Mouse (Mus musculus): ENCODE measurements at regions not wholly inside any gene's neighbourhood (a gene's known extent, or its start where the extent isn't known, plus 50 kb on each side); places are given as distances from the start of the nearest gene placed in this dataset.

DNA sequence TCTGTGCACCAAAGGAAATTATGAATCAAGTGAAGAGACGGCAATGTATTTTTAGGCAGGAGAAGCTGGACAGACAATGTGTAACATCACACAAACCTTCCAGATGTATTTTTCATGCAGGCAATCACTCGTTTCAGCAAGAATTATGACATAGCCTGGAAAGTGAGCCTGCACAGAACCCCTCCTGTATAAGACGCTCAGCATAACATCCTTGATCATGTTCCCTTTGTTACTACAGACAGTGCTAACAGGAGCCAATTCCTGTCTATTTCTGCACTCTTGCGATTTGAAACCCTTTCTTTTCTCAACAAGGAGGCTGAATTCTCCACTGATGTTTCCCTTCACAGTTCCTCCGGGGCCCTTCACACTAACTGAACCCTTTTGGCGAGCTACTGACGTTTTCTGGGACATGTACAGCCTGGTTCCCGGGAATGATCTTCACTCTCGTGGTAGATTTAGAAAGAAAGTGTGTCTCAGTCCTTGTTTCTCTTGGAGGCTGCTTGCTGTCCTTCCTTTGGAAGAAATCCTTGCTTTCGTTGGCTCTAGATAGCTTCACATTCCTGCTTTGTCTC, 243.9 kb upstream of the Sel1l start:
- Histone ChIP-seq H3K4me1 (ENCODE audit: control insufficient read depth in 1 of 2, insufficient read depth in 2 of 2, low read length in 2 of 2) (no peaks in the 10 kb centered on the region), H3K36me3 (ENCODE audit: control insufficient read depth in 1 of 2, insufficient read depth in 2 of 2, low read length in 2 of 2) (no peaks in the 10 kb centered on the region), H3K4me3 (ENCODE audit: control insufficient read depth in 1 of 2, insufficient read depth in 1 of 2, low read depth in 2 of 2, low read length in 2 of 2) (no peak overlapping the region), H3K9me3 (replicated peaks; ENCODE audit: insufficient read depth, low read length) (no peaks in the 10 kb centered on the region), H3K27me3 (ENCODE audit: control insufficient read depth in 1 of 2, insufficient read depth in 2 of 2, low read length in 2 of 2) (no peaks in the 10 kb centered on the region), H3K79me2 (ENCODE audit: control insufficient read depth, insufficient read depth, low read length, poor library complexity) (no peaks in the 10 kb centered on the region), H3K27ac (ENCODE audit: control insufficient read depth, low read depth, low read length) (no peak overlapping the region), H3K9ac (ENCODE audit: control insufficient read depth, low read depth, low read length, poor library complexity, severe bottlenecking) (no peak overlapping the region)
- TF ChIP-seq MAX (IDR thresholded peaks at IDR 0.05; ENCODE audit: low read length), result no peak
- no peak for TF ChIP-seq GABPA (IDR thresholded peaks at IDR 0.05; ENCODE audit: low read depth, low read length)
- no peak for TF ChIP-seq SIN3A (IDR thresholded peaks at IDR 0.05; ENCODE audit: low read length)
- no peak for TF ChIP-seq MEF2A (IDR thresholded peaks at IDR 0.05; ENCODE audit: extremely low read depth, insufficient replicate concordance, low read depth, low read length, poor library complexity, severe bottlenecking)
- no peak for TF ChIP-seq MYB (IDR thresholded peaks at IDR 0.05; ENCODE audit: low read depth, low read length)
- TF ChIP-seq KAT2A (conservative IDR thresholded peaks at IDR 0.05; ENCODE audit: low read depth, low read length), result no peak
- no peak for TF ChIP-seq JUND (IDR thresholded peaks at IDR 0.05; ENCODE audit: low read depth, low read length)
- TF ChIP-seq POLR2AphosphoS5 (IDR thresholded peaks at IDR 0.05; ENCODE audit: borderline replicate concordance, low read depth, low read length), result no peak
- no peak for TF ChIP-seq GATA1 (IDR thresholded peaks at IDR 0.05; ENCODE audit: low read depth, low read length)
- no peak for TF ChIP-seq POLR2A (IDR thresholded peaks at IDR 0.05; ENCODE audit: control insufficient read depth in 1 of 2, insufficient read depth in 1 of 2, low read depth in 1 of 2, low read length in 2 of 2, poor library complexity in 1 of 2)
- no peak for TF ChIP-seq CHD2 (IDR thresholded peaks at IDR 0.05; ENCODE audit: low read length)
- no peak for TF ChIP-seq BHLHE40 (IDR thresholded peaks at IDR 0.05; ENCODE audit: borderline replicate concordance, low read depth, low read length)
- TF ChIP-seq MAZ (IDR thresholded peaks at IDR 0.05; ENCODE audit: low read depth, low read length), result no peak
- TF ChIP-seq HCFC1 (IDR thresholded peaks at IDR 0.05; ENCODE audit: low read depth, low read length), result no peak
- no peak for DNase-seq (ENCODE audit: low read depth, low spot score)

GRCm38 (mm10) chr12:92073209-92073608, 224.3 kb upstream of the Sel1l start:
- no peak for DNase-seq (ENCODE audit: low read depth, low spot score)
- Histone ChIP-seq H3K27me3 (ENCODE audit: control insufficient read depth in 1 of 2, insufficient read depth in 2 of 2, low read length in 2 of 2) (no peaks in the 10 kb centered on the region), H3K36me3 (ENCODE audit: control insufficient read depth in 1 of 2, insufficient read depth in 2 of 2, low read length in 2 of 2) (no peaks in the 10 kb centered on the region), H3K4me1 (ENCODE audit: control insufficient read depth in 1 of 2, insufficient read depth in 2 of 2, low read length in 2 of 2) (no peaks in the 10 kb centered on the region), H3K4me3 (ENCODE audit: control insufficient read depth in 1 of 2, insufficient read depth in 1 of 2, low read depth in 2 of 2, low read length in 2 of 2) (no peak overlapping the region), H3K79me2 (ENCODE audit: control insufficient read depth, insufficient read depth, low read length, poor library complexity) (no peaks in the 10 kb centered on the region), H3K9ac (ENCODE audit: control insufficient read depth, low read depth, low read length, poor library complexity, severe bottlenecking) (no peak overlapping the region), H3K27ac (ENCODE audit: control insufficient read depth, low read depth, low read length) (no peak overlapping the region), H3K9me3 (replicated peaks; ENCODE audit: insufficient read depth, low read length) (no peaks in the 10 kb centered on the region)
- TF ChIP-seq MAZ (IDR thresholded peaks at IDR 0.05; ENCODE audit: low read depth, low read length) (no peak), POLR2A (IDR thresholded peaks at IDR 0.05; ENCODE audit: control insufficient read depth in 1 of 2, insufficient read depth in 1 of 2, low read depth in 1 of 2, low read length in 2 of 2, poor library complexity in 1 of 2) (no peak), USF2 (IDR thresholded peaks at IDR 0.05; ENCODE audit: borderline replicate concordance in 1 of 2, insufficient read depth in 1 of 2, low read depth in 1 of 2, low read length in 2 of 2) (no peak), ETS1 (IDR thresholded peaks at IDR 0.05; ENCODE audit: low read depth, low read length) (no peak), POLR2AphosphoS2 (IDR thresholded peaks at IDR 0.05; ENCODE audit: low read length) (no peak), CHD1 (IDR thresholded peaks at IDR 0.05; ENCODE audit: low read depth, low read length) (no peak), E2F4 (IDR thresholded peaks at IDR 0.05; ENCODE audit: borderline replicate concordance, low read depth, low read length) (no peak), MEF2A (IDR thresholded peaks at IDR 0.05; ENCODE audit: extremely low read depth, insufficient replicate concordance, low read depth, low read length, poor library complexity, severe bottlenecking) (no peak), EP300 (IDR thresholded peaks at IDR 0.05; ENCODE audit: low read depth in 1 of 2, low read length in 2 of 2) (no peak), UBTF (IDR thresholded peaks at IDR 0.05; ENCODE audit: borderline replicate concordance, insufficient read depth, low read depth, low read length) (no peak), CTCF (IDR thresholded peaks at IDR 0.05 in 2 of 3, conservative IDR thresholded peaks at IDR 0.05 in 1 of 3; ENCODE audit: control insufficient read depth in 1 of 3, insufficient read depth in 1 of 3, low read depth in 2 of 3, low read length in 3 of 3, poor library complexity in 1 of 3, severe bottlenecking in 1 of 3) (no peak)
